Mouse (Mus musculus): ENCODE results near the gene Kcng4. TPM values are rescaled to one million over a fixed set of nuclear protein-coding genes. Genes with fewer than 3 reads are reported as not detected.

Kcng4 gene
- total and polyA plus RNA-seq, 3 experiments: 0.05 to 0.33 (median 0.23) TPM

DNA sequence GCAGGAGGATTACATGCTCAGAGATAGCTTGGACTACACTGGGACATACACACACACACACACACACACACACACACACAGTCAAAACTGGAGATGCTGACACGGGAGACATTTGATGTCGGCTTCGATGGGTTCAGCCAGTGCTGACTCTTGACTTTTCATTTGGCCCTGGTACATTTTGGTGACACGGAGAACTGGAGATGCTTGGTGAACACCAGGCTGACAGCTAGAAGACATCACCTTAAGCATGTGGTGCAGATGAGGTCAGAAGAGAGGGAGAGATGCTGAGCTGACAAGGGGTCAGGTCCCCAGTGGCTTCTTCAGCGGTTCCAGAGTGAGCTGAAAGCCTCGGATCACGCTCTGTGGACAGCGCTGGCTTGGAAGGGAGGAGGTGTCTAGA, 12.4 kb downstream of the Kcng4 start:
- no peaks in the 10 kb centered on the region for H3K79me2 ChIP-seq (replicated peaks; ENCODE audit: control insufficient read depth, insufficient read depth, low read length)
- intact Hi-C loops (cut with DNase I): no loop called here
- no peaks in the 10 kb centered on the region for H3K27me3 ChIP-seq (ENCODE audit: control insufficient read depth, insufficient read depth, low read length)
- H3K36me3 ChIP-seq (ENCODE audit: control insufficient read depth, insufficient read depth, low read length): no peaks in the 10 kb centered on the region
- no peak for DNase-seq
- H3K9ac ChIP-seq (ENCODE audit: low read depth, low read length): no peak overlapping the region
- TF ChIP-seq POLR2A (IDR thresholded peaks at IDR 0.05; ENCODE audit: insufficient read depth, low read depth, low read length) (no peak), CTCF (IDR thresholded peaks at IDR 0.05) (no peak), EP300 (IDR thresholded peaks at IDR 0.05; ENCODE audit: insufficient read depth, low read depth, low read length) (no peak)
- H3K4me1 ChIP-seq (ENCODE audit: control insufficient read depth, insufficient read depth, low read length): no peaks in the 10 kb centered on the region; the same call in 1 of the 2 replicates
- H3K27ac ChIP-seq: no peak overlapping the region
- H3K4me3 ChIP-seq: no peak overlapping the region
- WGBS: 70% methylated on average over 8 of the region's 8 CpGs

DNA sequence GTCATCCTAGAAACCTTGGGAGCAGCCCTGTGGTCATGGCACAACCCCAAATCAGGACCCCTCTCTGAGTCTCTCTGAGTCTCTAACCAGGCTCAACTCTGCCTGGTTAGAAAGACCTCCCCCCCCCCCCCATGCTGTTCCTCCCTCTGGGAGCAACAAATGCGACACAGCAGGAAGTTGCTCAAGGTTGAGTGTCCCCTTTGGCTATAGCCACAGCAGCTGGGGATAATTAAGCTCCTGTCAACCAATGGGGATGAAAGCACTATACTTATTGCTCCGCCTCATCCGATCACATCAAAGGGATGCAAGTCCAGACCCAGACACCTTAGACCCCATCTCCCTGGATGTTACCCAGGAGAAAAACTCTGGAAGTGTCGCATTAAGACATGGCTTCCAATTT, 12.9 kb downstream of the Kcng4 start:
- H3K4me1 ChIP-seq (ENCODE audit: control insufficient read depth, insufficient read depth, low read length): no peaks in the 10 kb centered on the region; the same call in 1 of the 2 replicates
- DNase-seq: no peak
- no peak overlapping the region for H3K4me3 ChIP-seq

DNA sequence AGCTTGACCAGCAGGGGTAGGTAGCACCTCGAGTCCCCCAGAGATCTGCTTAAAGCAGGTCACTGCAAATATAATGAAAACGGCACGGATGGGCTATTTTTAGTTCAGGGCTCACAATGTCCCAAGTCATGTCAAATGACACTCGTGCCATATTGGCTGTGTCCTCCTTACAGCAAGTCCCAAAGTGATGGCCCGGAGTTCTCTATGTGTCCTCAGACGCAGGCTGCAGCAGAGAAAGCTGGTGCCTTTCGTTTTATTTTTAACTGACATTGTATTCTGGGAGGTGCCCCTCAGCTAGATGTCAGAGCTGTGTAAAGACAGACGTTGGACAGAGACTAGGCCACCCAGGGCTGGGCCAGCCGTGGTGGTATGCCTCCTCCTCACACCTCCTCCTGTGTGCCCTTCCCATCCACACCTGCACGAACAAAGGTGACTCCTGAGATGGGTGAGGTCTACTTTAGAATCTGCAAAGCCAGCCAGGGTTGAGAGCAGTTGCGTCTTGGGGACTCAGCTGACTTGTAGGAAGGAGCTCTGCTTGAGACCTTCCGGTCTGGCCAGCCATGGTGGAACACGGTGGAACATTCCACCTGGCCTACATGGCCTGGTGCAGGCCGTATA, 14.5 kb downstream of the Kcng4 start:
- intact Hi-C loops (cut with DNase I): no loop called here
- Histone ChIP-seq H3K4me3 (no peak overlapping the region), H3K27ac (peak overlapping the region; percentile 52), H3K36me3 (ENCODE audit: control insufficient read depth, insufficient read depth, low read length) (no peaks in the 10 kb centered on the region), H3K9ac (ENCODE audit: low read depth, low read length) (no peak overlapping the region), H3K79me2 (replicated peaks; ENCODE audit: control insufficient read depth, insufficient read depth, low read length) (no peaks in the 10 kb centered on the region), H3K27me3 (ENCODE audit: control insufficient read depth, insufficient read depth, low read length) (no peaks in the 10 kb centered on the region), H3K4me1 (ENCODE audit: control insufficient read depth, insufficient read depth, low read length) (no peaks in the 10 kb centered on the region; the same call in 1 of the 2 replicates)
- TF ChIP-seq POLR2A (IDR thresholded peaks at IDR 0.05; ENCODE audit: insufficient read depth, low read depth, low read length) (no peak; the same call in 1 of the 2 replicates), EP300 (IDR thresholded peaks at IDR 0.05; ENCODE audit: insufficient read depth, low read depth, low read length) (peak; percentile 84; the same call in 1 of the 2 replicates), CTCF (IDR thresholded peaks at IDR 0.05) (no peak)
- WGBS: 63% methylated on average over 14 of the region's 14 CpGs
- DNase-seq: no peak

More for the DNA sequence above, 12.9 kb downstream of the Kcng4 start:
- no peaks in the 10 kb centered on the region for H3K79me2 ChIP-seq (replicated peaks; ENCODE audit: control insufficient read depth, insufficient read depth, low read length)
- H3K9ac ChIP-seq (ENCODE audit: low read depth, low read length): no peak overlapping the region
- no peak overlapping the region for H3K27ac ChIP-seq
- TF ChIP-seq POLR2A (IDR thresholded peaks at IDR 0.05; ENCODE audit: insufficient read depth, low read depth, low read length): no peak
- TF ChIP-seq EP300 (IDR thresholded peaks at IDR 0.05; ENCODE audit: insufficient read depth, low read depth, low read length): no peak
- TF ChIP-seq CTCF (IDR thresholded peaks at IDR 0.05): no peak
- intact Hi-C loops (cut with DNase I): no loop called here
- no peaks in the 10 kb centered on the region for H3K36me3 ChIP-seq (ENCODE audit: control insufficient read depth, insufficient read depth, low read length)
- no peaks in the 10 kb centered on the region for H3K27me3 ChIP-seq (ENCODE audit: control insufficient read depth, insufficient read depth, low read length)
- 69% methylated on average over 4 of the region's 4 CpGs for whole genome bisulfite sequencing

DNA sequence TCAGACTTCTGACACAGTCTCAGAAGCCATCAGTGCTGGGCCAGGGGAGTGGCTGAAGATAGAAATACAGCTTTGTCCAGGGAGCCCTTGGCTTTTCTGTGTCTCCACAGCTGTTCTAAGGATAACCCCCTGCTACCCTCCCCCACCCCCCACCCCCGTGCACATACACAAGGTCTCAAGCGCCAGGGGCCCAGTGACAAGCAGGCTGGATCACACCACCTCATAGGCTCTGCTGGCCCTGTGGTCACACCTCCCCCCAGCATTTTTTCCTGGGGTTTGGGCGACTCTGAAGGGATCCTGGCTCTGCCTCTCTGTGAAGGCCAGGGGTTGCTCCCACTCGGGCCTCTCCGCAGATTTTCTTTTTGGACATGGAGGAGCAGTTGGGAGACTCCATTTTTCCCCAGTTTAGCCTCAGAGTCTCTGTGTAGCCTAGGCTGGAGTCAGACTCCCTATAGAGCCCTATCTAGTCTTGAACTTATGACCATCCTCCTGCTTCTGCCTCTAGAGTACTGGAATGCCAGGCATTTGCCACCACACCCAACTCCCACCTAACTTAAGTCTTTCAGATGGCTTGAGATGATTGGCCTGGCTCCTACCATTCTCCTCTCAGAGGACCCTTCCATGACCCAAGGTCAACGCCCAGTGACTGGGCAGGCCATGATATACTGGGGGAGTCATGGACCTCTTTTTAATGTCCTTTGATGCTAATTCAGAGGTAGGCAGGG, 15.2 kb downstream of the Kcng4 start:
- H3K27ac ChIP-seq: peak overlapping the region; percentile 36; the same call in 1 of the 2 replicates
- no peaks in the 10 kb centered on the region for H3K79me2 ChIP-seq (replicated peaks; ENCODE audit: control insufficient read depth, insufficient read depth, low read length)
- TF ChIP-seq CTCF (IDR thresholded peaks at IDR 0.05): no peak
- no peak for TF ChIP-seq EP300 (IDR thresholded peaks at IDR 0.05; ENCODE audit: insufficient read depth, low read depth, low read length)
- TF ChIP-seq POLR2A (IDR thresholded peaks at IDR 0.05; ENCODE audit: insufficient read depth, low read depth, low read length): no peak
- H3K36me3 ChIP-seq (ENCODE audit: control insufficient read depth, insufficient read depth, low read length): no peaks in the 10 kb centered on the region
- H3K9ac ChIP-seq (ENCODE audit: low read depth, low read length): no peak overlapping the region
- DNase-seq: no peak
- no peaks in the 10 kb centered on the region for H3K27me3 ChIP-seq (ENCODE audit: control insufficient read depth, insufficient read depth, low read length)
- H3K4me1 ChIP-seq (ENCODE audit: control insufficient read depth, insufficient read depth, low read length): no peaks in the 10 kb centered on the region; the same call in 1 of the 2 replicates
- intact Hi-C loops (cut with DNase I): no loop called here
- 74% methylated on average over 6 of the region's 6 CpGs for WGBS
- H3K4me3 ChIP-seq: no peak overlapping the region

DNA sequence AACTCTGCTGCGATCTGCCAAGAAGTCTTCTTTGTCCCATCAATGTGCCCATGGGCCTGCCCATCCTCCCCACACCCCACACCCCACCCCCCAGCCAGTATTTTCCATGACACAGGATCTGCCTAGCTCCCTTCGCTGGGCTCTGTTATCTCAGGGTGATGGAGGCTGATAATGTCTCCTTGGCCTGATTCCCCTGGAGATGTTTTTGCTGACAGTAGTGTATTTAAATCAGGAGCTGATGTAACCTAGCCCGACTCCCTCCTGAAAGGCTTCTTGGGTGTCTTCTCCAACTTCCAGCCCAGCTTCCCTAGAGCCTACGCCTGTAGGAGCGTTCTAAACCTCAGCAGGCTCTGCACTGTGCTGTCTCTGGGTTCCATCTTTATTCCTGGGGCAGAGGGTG, 16.6 kb downstream of the Kcng4 start:
- no peak for DNase-seq
- Histone ChIP-seq H3K27ac (no peak overlapping the region), H3K4me3 (no peak overlapping the region), H3K4me1 (ENCODE audit: control insufficient read depth, insufficient read depth, low read length) (no peaks in the 10 kb centered on the region; the same call in 1 of the 2 replicates), H3K36me3 (ENCODE audit: control insufficient read depth, insufficient read depth, low read length) (no peaks in the 10 kb centered on the region), H3K9ac (ENCODE audit: low read depth, low read length) (no peak overlapping the region), H3K27me3 (ENCODE audit: control insufficient read depth, insufficient read depth, low read length) (no peaks in the 10 kb centered on the region), H3K79me2 (replicated peaks; ENCODE audit: control insufficient read depth, insufficient read depth, low read length) (no peaks in the 10 kb centered on the region)
- WGBS: 59% methylated on average over 5 of the region's 5 CpGs
- intact Hi-C loops (cut with DNase I): no loop called here
- TF ChIP-seq POLR2A (IDR thresholded peaks at IDR 0.05; ENCODE audit: insufficient read depth, low read depth, low read length) (no peak), EP300 (IDR thresholded peaks at IDR 0.05; ENCODE audit: insufficient read depth, low read depth, low read length) (no peak), CTCF (IDR thresholded peaks at IDR 0.05) (no peak)

DNA sequence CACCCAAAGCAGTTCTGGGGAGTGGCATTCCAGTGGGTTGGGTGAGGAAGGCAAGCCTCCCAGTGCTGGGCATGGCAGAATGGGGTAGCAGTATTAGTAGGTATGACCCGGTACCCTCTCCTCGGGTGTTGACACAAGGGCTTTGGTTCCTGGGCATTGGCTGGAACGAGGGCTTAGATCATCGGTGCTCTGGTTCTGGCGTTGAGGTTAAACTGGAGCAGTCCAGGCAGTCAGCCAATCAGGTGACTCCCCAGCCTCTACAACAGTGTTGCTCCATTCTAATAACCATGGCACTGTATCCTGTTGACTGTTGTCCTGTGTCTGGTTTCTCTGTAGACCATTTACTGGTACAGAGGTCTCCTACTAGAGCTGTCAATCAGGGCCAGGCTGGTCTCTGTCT, 17.9 kb downstream of the Kcng4 start:
- Histone ChIP-seq H3K9ac (ENCODE audit: low read depth, low read length) (no peak overlapping the region), H3K36me3 (ENCODE audit: control insufficient read depth, insufficient read depth, low read length) (no peaks in the 10 kb centered on the region), H3K4me3 (no peak overlapping the region), H3K4me1 (ENCODE audit: control insufficient read depth, insufficient read depth, low read length) (no peaks in the 10 kb centered on the region; the same call in 1 of the 2 replicates), H3K79me2 (replicated peaks; ENCODE audit: control insufficient read depth, insufficient read depth, low read length) (no peaks in the 10 kb centered on the region), H3K27ac (peak overlapping the region; percentile 49), H3K27me3 (ENCODE audit: control insufficient read depth, insufficient read depth, low read length) (no peaks in the 10 kb centered on the region)
- intact Hi-C loops (cut with DNase I): no loop called here
- TF ChIP-seq CTCF (IDR thresholded peaks at IDR 0.05) (no peak), POLR2A (IDR thresholded peaks at IDR 0.05; ENCODE audit: insufficient read depth, low read depth, low read length) (no peak), EP300 (IDR thresholded peaks at IDR 0.05; ENCODE audit: insufficient read depth, low read depth, low read length) (no peak)
- WGBS: 54% methylated on average over 5 of the region's 5 CpGs
- DNase-seq: peak in 1 of 2 experiments; percentile 61

Measured in heart, adult 2 months (tissue).